Mouse (Mus musculus) embryonic facial prominence, embryonic 11.5 days (tissue): Measurements from ENCODE around the gene Tubgcp2. TPM values are rescaled to one million over a fixed set of nuclear protein-coding genes. Genes with fewer than 3 reads are reported as not detected.

Experiments
- ATAC-seq: fragments of 200-750 bp; cut with Nextera tagmentation; replicated peaks from 2 replicates; pipeline ENCODE4 v1.8.0; 2017; ENCODE audit warnings: low read depth; ENCODE audit not compliant: insufficient number of reproducible peaks, low FRiP score, low TSS enrichment
- DNase-seq: peaks from one replicate; pipeline ENCODE4 v3.0.0-alpha.2; 2015; ENCODE audit warnings: low spot score
- H3K27ac ChIP-seq: fragments of 300-500 bp; sonication (generic); replicated peaks from 2 replicates; pipeline ENCODE4 v1.5.1; 2014; ENCODE audit warnings: mild to moderate bottlenecking, low read depth, low read length, control low read depth
- H3K27me3 ChIP-seq: fragments of 300-500 bp; sonication (generic); 2 replicates; pipeline ENCODE4 v1.6.1; 2014; ENCODE audit warnings: mild to moderate bottlenecking, low read length, moderate library complexity, mixed read lengths; ENCODE audit not compliant: control insufficient read depth, insufficient read depth
- H3K36me3 ChIP-seq: fragments of 300-500 bp; sonication (generic); replicated peaks from 2 replicates; pipeline ENCODE4 v1.6.1; 2014; ENCODE audit warnings: low read depth, mild to moderate bottlenecking, low read length, moderate library complexity, mixed read lengths; ENCODE audit not compliant: control insufficient read depth, insufficient read depth
- H3K4me1 ChIP-seq: fragments of 300-500 bp; sonication (generic); 2 replicates; pipeline ENCODE4 v1.6.1; 2014; ENCODE audit warnings: low read length, mixed read lengths; ENCODE audit not compliant: control insufficient read depth, insufficient read depth
- H3K4me2 ChIP-seq: fragments of 300-500 bp; sonication (generic); 2 replicates; pipeline ENCODE4 v1.6.1; 2014; ENCODE audit warnings: low read depth, mild to moderate bottlenecking, control low read depth, low read length, moderate library complexity
- H3K4me3 ChIP-seq: fragments of 300-500 bp; sonication (generic); 2 replicates; pipeline ENCODE4 v1.5.1; 2014; ENCODE audit warnings: low read depth, low read length, control low read depth
- H3K9ac ChIP-seq: fragments of 300-500 bp; sonication (generic); replicated peaks from 2 replicates; pipeline ENCODE4 v1.6.1; 2014; ENCODE audit warnings: mild to moderate bottlenecking, control low read depth, low read length
- H3K9me3 ChIP-seq: fragments of 300-500 bp; sonication (generic); replicated peaks from 2 replicates; pipeline ENCODE4 v1.6.1; 2016; ENCODE audit warnings: mild to moderate bottlenecking, low read length, inconsistent platforms, mixed read lengths; ENCODE audit not compliant: control insufficient read depth
- WGBS: fragments of 180-500 bp; shearing (Covaris S2); extraction: QIAGEN DNeasy Blood & Tissue Kit; methylation state at CpG from one replicate; pipeline ENCODE4 v1.1.7; 2014; 5-methylcytosine and 5-hydroxymethylcytosine counted together
- polyA plus RNA-seq: library from polyadenylated mRNA; unstranded; fragments of >200 nt; fragmentation: Nextera tagmentation; extraction: Ambion mirVana; gene quantifications from 2 replicates; pipeline ENCODE4 v1.2.1, GENCODE M21; 2014

Gene Tubgcp2
- polyA plus RNA-seq: 74.8 and 75.7 TPM in 2 replicates

DNA sequence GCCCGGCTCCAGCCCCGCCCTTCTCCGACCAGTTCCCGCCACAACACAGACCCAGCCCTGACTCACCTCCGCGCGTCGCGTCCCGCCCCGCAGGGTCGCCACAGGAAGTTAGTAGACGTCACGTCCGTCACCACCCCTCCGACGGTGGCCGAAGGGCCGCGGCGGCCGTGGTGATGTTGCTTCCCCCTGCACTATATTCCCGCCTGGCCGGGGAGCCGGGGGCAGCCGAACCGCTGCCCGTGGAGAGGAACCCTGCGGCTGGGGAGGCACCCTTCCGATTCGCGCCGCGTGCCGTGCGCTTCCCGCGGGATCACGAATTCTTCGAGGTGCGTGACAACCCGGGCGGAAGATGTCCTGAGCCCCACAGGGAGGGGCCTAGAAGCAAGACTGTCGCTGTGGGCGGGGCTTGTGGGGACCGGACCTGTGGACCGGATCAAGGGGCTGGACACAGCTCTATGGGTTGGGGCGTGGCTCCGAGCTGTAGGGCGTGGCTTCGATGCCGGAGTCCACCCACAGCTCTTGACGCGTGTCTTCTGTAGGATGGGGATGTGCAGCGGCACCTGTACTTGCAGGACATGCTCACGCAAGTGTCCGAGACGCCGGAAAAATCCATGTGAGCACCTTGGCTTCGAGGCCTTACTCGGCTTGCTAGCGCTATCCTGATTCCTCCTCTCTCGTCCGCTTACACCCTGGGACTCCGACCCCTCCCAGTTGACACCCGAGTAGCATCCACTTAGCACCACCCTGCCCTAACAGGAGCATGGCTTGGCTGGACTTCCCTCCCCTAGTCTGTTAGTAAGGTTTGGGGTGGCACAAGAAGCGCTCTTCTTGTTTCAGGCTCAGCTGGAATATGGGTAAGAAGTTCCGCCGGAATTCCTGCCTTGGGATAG is at the start of gene Tubgcp2, which contains the start of gene Zfp511:
TSS of gene Tubgcp2 (minus strand) at position 389 of the 890 bp plus-strand sequence.
TSS of gene Zfp511 (plus strand) at position 111 of the 890 bp plus-strand sequence.
- Histone ChIP-seq H3K27me3 (no peaks in the 10 kb centered on the region), H3K4me2 (peak within 1 kb of the TSS; percentile 79), H3K4me3 (peak within 1 kb of the TSS; percentile 89), H3K27ac (peak within 1 kb of the TSS; percentile 73), H3K9ac (peak within 1 kb of the TSS; percentile 92), H3K9me3 (no peaks in the 10 kb centered on the region), H3K4me1 (no peaks in the 10 kb centered on the region; the same call in 1 of the 2 replicates), H3K36me3 (peaks cover 4% of the 10 kb centered on the region; the same call in 1 of the 2 replicates)
- peak; percentile 97 for DNase-seq
- WGBS: 1% methylated on average over 69 of the region's 69 CpGs
- peak; percentile 96 for ATAC-seq

DNA sequence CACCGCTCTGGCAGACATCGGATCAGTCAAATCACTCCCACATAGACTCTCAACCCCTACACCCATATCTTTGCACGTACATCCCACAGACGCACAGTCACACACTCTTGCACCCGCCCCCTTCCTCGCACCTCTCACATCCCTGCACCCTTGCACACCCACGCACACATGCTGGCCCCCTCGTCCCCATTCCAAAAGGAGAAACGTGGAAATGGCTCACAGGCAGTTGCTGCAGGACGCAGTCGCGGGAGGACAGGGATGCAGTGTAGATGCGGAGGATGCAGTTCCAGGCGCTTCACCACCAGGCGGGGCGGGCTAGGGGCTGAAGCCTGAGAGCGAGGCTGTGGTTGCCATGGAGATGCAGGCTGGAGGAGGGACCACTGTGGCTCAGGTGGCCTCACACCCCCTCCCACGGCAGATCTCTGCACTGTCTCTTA is 45.8 kb upstream of the Tubgcp2 start, which contains the start of gene Caly:
TSS of gene Caly (minus strand) at position 307 of the 437 bp plus-strand sequence.
- Histone ChIP-seq H3K4me1 (0 out of 2 replicates have a peak, but pooled peaks cover 3% of the 10 kb centered on the region), H3K36me3 (no peaks in the 10 kb centered on the region), H3K27me3 (peaks cover 24% of the 10 kb centered on the region), H3K9ac (no peak within 1 kb of the TSS; the same call in 1 of the 2 replicates), H3K27ac (no peak within 1 kb of the TSS), H3K4me3 (0 out of 2 replicates have a peak within 1 kb of the TSS, but pooled peaks have one; percentile 15), H3K4me2 (no peak within 1 kb of the TSS; the same call in 1 of the 2 replicates), H3K9me3 (no peaks in the 10 kb centered on the region)
- 9% methylated on average over 18 of the region's 18 CpGs for WGBS
- DNase-seq (peak; percentile 81), ATAC-seq (peak; percentile 53)

DNA sequence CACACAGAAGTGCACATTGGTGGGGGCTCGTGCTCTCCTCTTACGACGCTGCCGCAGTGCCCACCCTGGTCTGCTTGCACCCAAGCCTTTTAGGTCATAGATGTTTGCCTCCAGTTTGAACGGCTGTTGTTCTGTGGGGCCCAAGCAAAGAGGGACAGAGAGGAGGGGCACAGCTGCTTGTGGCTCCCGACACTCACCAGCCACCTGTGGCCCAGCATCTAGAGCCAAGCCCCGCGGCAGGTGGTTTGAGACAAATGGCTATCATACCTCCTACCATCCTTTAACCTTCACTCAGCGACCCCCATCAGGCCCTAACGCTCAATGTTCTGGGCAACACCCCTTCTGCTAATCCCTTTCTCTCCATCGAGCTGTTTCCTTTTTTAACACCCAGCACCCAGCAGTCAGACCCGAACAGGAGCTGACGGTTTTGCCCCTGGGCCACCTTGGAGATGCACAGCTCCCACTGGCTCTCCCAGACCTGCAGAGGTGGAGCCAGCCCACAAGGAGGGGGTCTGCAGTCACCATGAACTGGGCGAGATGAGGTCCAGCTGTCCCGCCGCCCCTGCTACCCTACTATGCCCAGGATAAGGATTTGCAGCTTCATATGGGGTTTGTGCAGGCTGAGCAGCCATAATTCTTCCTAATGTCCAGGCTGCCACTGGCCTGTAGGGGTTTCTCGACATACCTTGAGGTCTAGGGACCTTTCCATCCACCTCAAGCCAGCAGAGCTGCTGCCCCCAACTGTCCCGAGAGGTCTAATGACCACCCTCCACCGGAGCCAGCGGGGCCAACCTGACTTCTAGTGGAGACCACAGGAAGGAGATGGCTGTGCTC is 45.2 kb upstream of the Tubgcp2 start:
- no peak for ATAC-seq
- Histone ChIP-seq H3K4me2 (no peak overlapping the region; the same call in 1 of the 2 replicates), H3K9ac (no peak overlapping the region; the same call in 1 of the 2 replicates), H3K9me3 (no peaks in the 10 kb centered on the region), H3K36me3 (no peaks in the 10 kb centered on the region), H3K27me3 (peaks cover 24% of the 10 kb centered on the region), H3K4me3 (no peak overlapping the region), H3K4me1 (0 out of 2 replicates have a peak, but pooled peaks cover 3% of the 10 kb centered on the region), H3K27ac (no peak overlapping the region)
- DNase-seq: no peak
- 17% methylated on average over 20 of the region's 20 CpGs for WGBS

- Histone ChIP-seq H3K9me3 (no peaks in the 10 kb centered on the region), H3K9ac (peak overlapping the region; percentile 22), H3K4me1 (0 out of 2 replicates have a peak, but pooled peaks cover 3% of the 10 kb centered on the region), H3K36me3 (no peaks in the 10 kb centered on the region), H3K4me2 (peak overlapping the region; percentile 41), H3K4me3 (peak overlapping the region; percentile 17; the same call in 1 of the 2 replicates), H3K27me3 (peaks cover 24% of the 10 kb centered on the region), H3K27ac (no peak overlapping the region)
- WGBS: 2% methylated on average over 24 of the region's 24 CpGs
- ATAC-seq (peak; percentile 71), DNase-seq (peak; percentile 94)
These were observed 44.2 kb upstream of the Tubgcp2 start for GRCm38 (mm10) chr7:140080503-140081156.

DNA sequence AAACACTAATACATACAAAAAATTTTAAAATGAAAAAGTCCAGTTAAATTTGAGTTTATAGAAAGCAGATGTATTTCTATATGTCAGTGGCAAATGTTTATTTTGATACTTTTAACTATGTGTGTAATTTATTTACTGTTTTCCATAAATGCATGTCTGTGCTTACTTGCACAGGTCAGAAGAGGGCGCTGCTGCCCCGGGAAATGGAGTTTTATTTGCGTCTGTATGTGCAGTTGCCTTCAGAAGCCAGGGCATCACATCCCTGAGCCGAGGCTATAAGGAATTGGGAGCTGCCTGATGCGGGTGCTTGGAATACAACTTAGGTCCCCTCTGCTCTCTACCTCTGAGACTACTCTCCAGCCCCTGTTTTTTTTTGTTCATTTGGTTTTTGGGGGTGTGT is 42.2 kb upstream of the Tubgcp2 start:
- Histone ChIP-seq H3K4me1 (0 out of 2 replicates have a peak, but pooled peaks cover 3% of the 10 kb centered on the region), H3K9me3 (no peaks in the 10 kb centered on the region), H3K4me2 (no peak overlapping the region), H3K9ac (no peak overlapping the region), H3K4me3 (no peak overlapping the region), H3K36me3 (no peaks in the 10 kb centered on the region), H3K27ac (no peak overlapping the region), H3K27me3 (peaks cover 24% of the 10 kb centered on the region)
- WGBS: 7% methylated on average over 5 of the region's 5 CpGs
- DNase-seq (peak; percentile 84), ATAC-seq (no peak)

GRCm38 (mm10) chr7:140077698-140078097 is 41.2 kb upstream of the Tubgcp2 start:
- H3K27ac ChIP-seq: no peak overlapping the region
- H3K36me3 ChIP-seq: no peaks in the 10 kb centered on the region
- H3K9me3 ChIP-seq: no peaks in the 10 kb centered on the region
- WGBS: 82% methylated on average over 6 of the region's 6 CpGs
- DNase-seq: no peak
- H3K9ac ChIP-seq: no peak overlapping the region
- H3K4me3 ChIP-seq: no peak overlapping the region
- peaks cover 24% of the 10 kb centered on the region for H3K27me3 ChIP-seq
- no peak overlapping the region for H3K4me2 ChIP-seq
- H3K4me1 ChIP-seq: 0 out of 2 replicates have a peak, but pooled peaks cover 3% of the 10 kb centered on the region
- ATAC-seq: no peak

- Histone ChIP-seq H3K4me3 (peak overlapping the region; percentile 3; the same call in 1 of the 2 replicates), H3K4me1 (no peaks in the 10 kb centered on the region), H3K36me3 (no peaks in the 10 kb centered on the region), H3K27me3 (no peaks in the 10 kb centered on the region), H3K4me2 (peak overlapping the region; percentile 28), H3K9ac (peak overlapping the region; percentile 48), H3K9me3 (no peaks in the 10 kb centered on the region), H3K27ac (no peak overlapping the region)
- 34% methylated on average over 38 of the region's 39 CpGs for WGBS
- no peak for DNase-seq
- peak; percentile 18; the same call in 1 of the 2 replicates for ATAC-seq
These were observed 33.7 kb upstream of the Tubgcp2 start for GRCm38 (mm10) chr7:140070042-140070711.
